Mouse (Mus musculus) heart, adult 2 months (tissue): ENCODE measurements at regions not wholly inside any gene's neighbourhood (a gene's known extent, or its start where the extent isn't known, plus 50 kb on each side); places are given as distances from the start of the nearest gene placed in this dataset.
A peak's percentile ranks its signal among the peaks of the same experiment; 100 is the strongest.

ENCODE experiments used
- DNase-seq, 2 experiments: peaks; one replicate each; pipeline ENCODE4 v3.0.0; 2021
- H3K27ac ChIP-seq: fragments of 200-600 bp; 2 replicates; pipeline ENCODE4 v1.8.1; 2022
- H3K27me3 ChIP-seq: fragments of 200-500 bp; 2 replicates; pipeline ENCODE4 v1.6.1; 2012; ENCODE audit warnings: mild to moderate bottlenecking, low read length, inconsistent platforms, mixed read lengths; ENCODE audit not compliant: control insufficient read depth, insufficient read depth
- H3K36me3 ChIP-seq: fragments of 200-500 bp; 2 replicates; pipeline ENCODE4 v1.6.1; 2012; ENCODE audit warnings: low read length, inconsistent platforms; ENCODE audit not compliant: control insufficient read depth, insufficient read depth
- H3K4me1 ChIP-seq: fragments of 200-500 bp; 2 replicates; pipeline ENCODE4 v1.6.1; 2011; ENCODE audit warnings: low read length; ENCODE audit not compliant: control insufficient read depth, insufficient read depth
- H3K4me3 ChIP-seq: fragments of 200-600 bp; 2 replicates; pipeline ENCODE4 v1.8.1; 2022
- H3K79me2 ChIP-seq: fragments of 200-500 bp; replicated peaks from 2 replicates; pipeline ENCODE4 v1.6.1; 2012; ENCODE audit warnings: mild to moderate bottlenecking, inconsistent platforms, low read length, moderate library complexity, mixed read lengths; ENCODE audit not compliant: control insufficient read depth, insufficient read depth
- H3K9ac ChIP-seq: fragments of 200-500 bp; 2 replicates; pipeline ENCODE4 v1.6.1; 2012; ENCODE audit warnings: low read depth, mild to moderate bottlenecking, control low read depth, inconsistent platforms, low read length, mixed read lengths
- CTCF ChIP-seq: fragments of 200-600 bp; IDR thresholded peaks from 2 replicates; pipeline ENCODE4 v1.8.1; 2022; ENCODE audit warnings: antibody characterized with exemption, mild to moderate bottlenecking, moderate library complexity
- EP300 ChIP-seq: fragments of 200-500 bp; IDR thresholded peaks from 2 replicates; pipeline ENCODE4 v1.6.1; 2011; ENCODE audit warnings: low read depth, low read length, control low read depth; ENCODE audit not compliant: insufficient read depth
- POLR2A ChIP-seq: fragments of 200-500 bp; IDR thresholded peaks from 2 replicates; pipeline ENCODE4 v1.6.1; 2011; ENCODE audit warnings: mild to moderate bottlenecking, low read depth, low read length, control low read depth; ENCODE audit not compliant: insufficient read depth
- WGBS: fragments of 180-500 bp; shearing (Covaris S2); methylation state at CpG from one replicate; pipeline ENCODE4 v1.1.7; 2018; 5-methylcytosine and 5-hydroxymethylcytosine counted together
- intact Hi-C: fragments of 180-260 bp; cut with DNase I; formaldehyde crosslinking; loops from one replicate; pipeline ENCODE4 v1.15.1; 2025

- H3K27me3 ChIP-seq = no peaks in the 10 kb centered on the region
- no peak overlapping the region for H3K27ac ChIP-seq
- H3K9ac ChIP-seq = no peak overlapping the region
- no peak overlapping the region for H3K4me3 ChIP-seq
- H3K4me1 ChIP-seq = no peaks in the 10 kb centered on the region
- no peaks in the 10 kb centered on the region for H3K36me3 ChIP-seq
- 64% methylated on average over 7 of the region's 7 CpGs for WGBS
- H3K79me2 ChIP-seq = no peaks in the 10 kb centered on the region
- TF ChIP-seq CTCF (no peak), EP300 (no peak), POLR2A (no peak)
- intact Hi-C loops = no loop called here
- DNase-seq = no peak
These were observed 64.5 kb upstream of the 3110018I06Rik start for GRCm38 (mm10) chr12:107423923-107424322.

- Histone ChIP-seq H3K4me3 (no peak overlapping the region), H3K79me2 (no peaks in the 10 kb centered on the region), H3K36me3 (no peaks in the 10 kb centered on the region), H3K9ac (no peak overlapping the region), H3K27ac (no peak overlapping the region), H3K27me3 (no peaks in the 10 kb centered on the region), H3K4me1 (no peaks in the 10 kb centered on the region)
- TF ChIP-seq EP300 (no peak), CTCF (no peak), POLR2A (no peak)
- peak in 1 of 2 experiments; percentile 26 for DNase-seq
- 20% methylated on average over 4 of the region's 4 CpGs for WGBS
- intact Hi-C loops = no loop called here
These were observed 49.9 kb upstream of the 3110018I06Rik start for GRCm38 (mm10) chr12:107438506-107438905.
